Mouse (Mus musculus) liver, postnatal 0 days (tissue): Measurements from ENCODE around the gene Spag8. TPM values are rescaled to one million over a fixed set of nuclear protein-coding genes. Genes with fewer than 3 reads are reported as not detected.

ENCODE experiments used
- ATAC-seq: fragments of 200-750 bp; cut with Nextera tagmentation; 2 replicates; pipeline ENCODE4 v1.8.0; 2017; ENCODE audit warnings: mild to moderate bottlenecking, moderate library complexity
- DNase-seq: peaks from one replicate; pipeline ENCODE4 v3.0.0-alpha.2; 2016
- H3K27ac ChIP-seq: fragments of 300-500 bp; sonication (generic); 2 replicates; pipeline ENCODE4 v1.5.1; 2014; ENCODE audit warnings: antibody characterized with exemption, moderate library complexity, mild to moderate bottlenecking, low read depth
- H3K27me3 ChIP-seq: fragments of 300-500 bp; sonication (generic); 2 replicates; pipeline ENCODE4 v1.6.1; 2014; ENCODE audit warnings: low read length, control low read depth, mixed read lengths; ENCODE audit not compliant: insufficient read depth
- H3K36me3 ChIP-seq: fragments of 300-500 bp; sonication (generic); replicated peaks from 2 replicates; pipeline ENCODE4 v1.6.1; 2014; ENCODE audit warnings: mild to moderate bottlenecking, control low read depth, low read length, moderate library complexity, mixed read lengths; ENCODE audit not compliant: insufficient read depth
- H3K4me1 ChIP-seq: fragments of 300-500 bp; sonication (generic); 2 replicates; pipeline ENCODE4 v1.6.1; 2014; ENCODE audit warnings: antibody characterized with exemption, mild to moderate bottlenecking, control low read depth; ENCODE audit not compliant: insufficient read depth
- H3K4me2 ChIP-seq: fragments of 300-500 bp; sonication (generic); 2 replicates; pipeline ENCODE4 v1.6.1; 2014; ENCODE audit warnings: low read depth, mild to moderate bottlenecking, low read length, moderate library complexity, mixed read lengths
- H3K4me3 ChIP-seq: fragments of 300-500 bp; sonication (generic); 2 replicates; pipeline ENCODE4 v1.5.1; 2014; ENCODE audit warnings: low read depth, low read length
- H3K9ac ChIP-seq: fragments of 300-500 bp; sonication (generic); replicated peaks from 2 replicates; pipeline ENCODE4 v1.6.1; 2014; ENCODE audit warnings: mild to moderate bottlenecking, moderate library complexity
- H3K9me3 ChIP-seq: fragments of 300-500 bp; sonication (generic); 2 replicates; pipeline ENCODE4 v1.6.1; 2016; ENCODE audit warnings: mild to moderate bottlenecking, control low read depth, low read length, mixed read lengths
- CTCF ChIP-seq: sonication (generic); IDR thresholded peaks from 2 replicates; pipeline ENCODE4 v1.5.1; 2016; ENCODE audit warnings: antibody characterized with exemption, low read depth
- EP300 ChIP-seq: IDR thresholded peaks from 2 replicates; pipeline ENCODE4 v1.6.1; 2016; ENCODE audit warnings: antibody characterized with exemption, low read depth, mild to moderate bottlenecking
- WGBS: fragments of 180-500 bp; shearing (Covaris S2); extraction: QIAGEN DNeasy Blood & Tissue Kit; methylation state at CpG from one replicate; pipeline ENCODE4 v1.1.7; 2014; ENCODE audit not compliant: insufficient replicate concordance; 5-methylcytosine and 5-hydroxymethylcytosine counted together
- polyA plus RNA-seq: library from polyadenylated mRNA; unstranded; fragments of >200 nt; fragmentation: Nextera tagmentation; extraction: Ambion mirVana; gene quantifications from 2 replicates; pipeline ENCODE4 v1.2.1, GENCODE M21; 2015

Gene Spag8
- polyA plus RNA-seq, 1 experiment from 2014 or later, result not detected

DNA sequence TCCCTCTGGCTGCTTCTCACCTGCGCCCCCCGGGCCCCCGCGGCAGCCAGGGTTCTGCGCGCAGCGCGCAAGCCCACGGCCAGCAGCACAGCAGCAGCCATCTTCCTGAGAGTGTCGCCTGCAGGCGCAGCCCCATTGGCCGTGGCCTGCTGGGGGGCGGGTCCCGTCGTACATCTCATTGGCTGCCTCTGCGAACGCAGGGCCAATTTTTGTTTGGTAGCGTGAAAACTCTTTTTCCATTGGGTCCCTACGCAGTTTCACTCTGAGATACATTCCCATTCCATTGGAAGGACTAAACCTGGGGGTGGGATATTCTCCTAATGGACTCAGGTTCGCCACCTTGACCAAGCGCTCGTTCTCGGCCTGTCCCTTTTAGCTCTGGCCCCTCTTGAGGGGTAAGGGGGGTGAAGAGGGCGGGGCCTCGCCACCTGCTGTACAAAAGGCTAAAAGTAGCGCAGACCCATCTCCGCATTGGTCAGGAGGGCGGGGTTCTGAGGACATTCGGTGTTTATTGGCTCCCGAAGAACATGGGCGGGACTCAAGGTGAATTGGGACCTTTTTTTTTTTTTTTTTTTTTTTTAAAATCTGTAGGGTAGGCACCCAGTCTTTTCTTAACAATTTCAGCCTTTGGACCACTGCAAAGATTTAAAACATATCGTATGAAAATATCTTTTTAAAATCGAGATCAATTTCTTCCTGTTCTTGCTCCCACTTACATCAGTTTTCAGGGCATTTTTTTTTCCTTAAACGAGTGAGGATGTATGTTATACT, 3.1 kb upstream of the Spag8 start, which contains the start of gene Hint2:
Gene Hint2 (minus strand): TSS at position 128 of the 771 bp plus-strand sequence.
- H3K4me3 ChIP-seq, result peak within 1 kb of the TSS; percentile 93
- H3K4me1 ChIP-seq, result peaks cover 14% of the 10 kb centered on the region
- TF ChIP-seq CTCF (peak; percentile 1; the same call in 1 of the 2 replicates), EP300 (peak; percentile 64; the same call in 1 of the 2 replicates)
- H3K36me3 ChIP-seq, result no peaks in the 10 kb centered on the region
- WGBS, result 2% methylated on average over 34 of the region's 34 CpGs
- H3K4me2 ChIP-seq, result peak within 1 kb of the TSS; percentile 96
- peak within 1 kb of the TSS; percentile 97 for H3K27ac ChIP-seq
- H3K9ac ChIP-seq, result peak within 1 kb of the TSS; percentile 89
- H3K27me3 ChIP-seq, result no peaks in the 10 kb centered on the region
- ATAC-seq, result peak; percentile 96
- no peaks in the 10 kb centered on the region for H3K9me3 ChIP-seq
- DNase-seq, result peak; percentile 94

DNA sequence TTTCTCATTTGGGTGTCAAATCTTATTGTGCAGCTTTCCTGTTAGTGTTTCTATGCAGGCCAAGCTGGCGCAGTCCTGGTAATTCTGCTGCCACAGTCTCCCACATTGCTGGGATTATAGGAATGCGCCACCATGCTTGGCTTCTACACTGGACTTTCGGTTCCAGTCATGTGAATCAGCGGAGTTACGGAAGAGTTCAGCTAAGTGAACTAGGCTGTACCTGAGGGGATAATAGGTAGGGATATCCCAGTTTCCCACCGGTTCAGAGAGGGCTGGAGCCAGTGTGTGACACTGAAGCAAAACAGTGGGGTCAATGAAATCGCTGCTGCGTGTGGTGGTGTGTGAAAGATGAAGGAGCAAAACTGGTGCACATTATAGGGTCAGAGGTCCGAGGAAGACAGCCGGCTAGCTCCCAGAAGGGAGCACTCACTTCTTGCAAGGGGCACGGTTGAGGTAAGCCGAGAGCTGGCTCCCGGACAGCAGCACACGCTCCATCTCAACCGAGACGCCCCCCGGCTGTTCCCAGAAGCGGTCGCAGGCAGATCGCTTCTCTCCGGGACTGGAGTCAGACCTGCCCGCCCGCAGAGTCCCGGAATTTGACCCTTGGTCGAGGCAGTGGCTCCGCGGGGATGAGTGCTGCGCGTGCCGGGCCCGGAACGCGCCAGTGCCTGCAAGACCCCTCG, 2.4 kb upstream of the Spag8 start:
- DNase-seq (no peak), ATAC-seq (peak; percentile 40)
- Histone ChIP-seq H3K27me3 (no peaks in the 10 kb centered on the region), H3K4me3 (peak overlapping the region; percentile 93), H3K9me3 (no peaks in the 10 kb centered on the region), H3K36me3 (no peaks in the 10 kb centered on the region), H3K27ac (peak overlapping the region; percentile 97), H3K9ac (peak overlapping the region; percentile 89), H3K4me2 (peak overlapping the region; percentile 96), H3K4me1 (peaks cover 14% of the 10 kb centered on the region)
- no peak for TF ChIP-seq CTCF
- WGBS, result 8% methylated on average over 34 of the region's 34 CpGs

DNA sequence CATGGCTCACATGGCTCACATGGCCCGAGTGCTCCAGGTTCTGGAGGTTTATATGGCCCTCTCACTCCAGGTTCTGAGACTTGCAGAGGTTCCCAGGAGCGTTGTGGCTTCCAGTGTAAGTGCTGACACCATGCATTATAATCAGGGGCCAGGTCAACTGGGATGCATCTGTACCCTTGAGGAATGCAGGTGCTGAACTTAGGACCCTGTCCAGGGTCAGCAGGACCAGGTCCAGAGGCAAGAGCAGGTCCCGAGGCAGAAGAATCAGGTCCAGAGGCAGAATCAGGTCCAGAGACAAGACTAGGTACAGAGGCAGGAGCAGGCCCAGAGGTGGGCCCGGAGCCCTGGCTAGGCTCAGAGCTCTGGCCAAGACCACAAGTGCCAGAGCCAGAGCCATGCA, 668 bp downstream of the Spag8 start:
- no peaks in the 10 kb centered on the region for H3K36me3 ChIP-seq
- 82% methylated on average over 4 of the region's 4 CpGs for WGBS
- H3K27me3 ChIP-seq, result no peaks in the 10 kb centered on the region
- peaks cover 3% of the 10 kb centered on the region; the same call in 1 of the 2 replicates for H3K9me3 ChIP-seq
- no peak overlapping the region for H3K4me3 ChIP-seq
- no peak overlapping the region; the same call in 1 of the 2 replicates for H3K9ac ChIP-seq
- peaks cover 14% of the 10 kb centered on the region for H3K4me1 ChIP-seq
- DNase-seq (no peak), ATAC-seq (no peak)
- H3K27ac ChIP-seq, result no peak overlapping the region
- no peak overlapping the region for H3K4me2 ChIP-seq
- TF ChIP-seq EP300, result no peak
- TF ChIP-seq CTCF, result no peak

DNA sequence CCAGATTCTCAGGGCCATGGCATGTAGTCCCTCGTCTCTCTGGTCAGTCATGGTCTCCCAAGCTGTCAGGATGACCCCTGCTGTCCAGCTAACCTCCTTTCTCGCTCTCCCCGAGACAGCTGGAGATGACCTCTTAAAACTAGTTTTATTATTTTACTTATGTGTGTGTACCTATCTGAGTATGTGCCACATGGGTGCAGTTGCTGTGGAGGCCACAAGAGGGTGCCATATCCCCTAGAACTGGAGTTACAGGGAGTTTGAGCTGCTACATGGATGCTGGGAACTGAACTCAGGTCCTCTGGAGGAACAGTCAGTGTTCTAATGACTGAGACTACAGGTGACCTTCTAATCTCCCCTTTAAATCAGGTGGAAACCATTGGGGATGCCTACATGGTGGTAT, 3.6 kb downstream of the Spag8 start:
- Histone ChIP-seq H3K36me3 (no peaks in the 10 kb centered on the region), H3K27me3 (no peaks in the 10 kb centered on the region), H3K9ac (no peak overlapping the region), H3K4me3 (no peak overlapping the region), H3K27ac (no peak overlapping the region), H3K4me2 (no peak overlapping the region), H3K4me1 (peaks cover 4% of the 10 kb centered on the region; the same call in 1 of the 2 replicates), H3K9me3 (peaks cover 3% of the 10 kb centered on the region; the same call in 1 of the 2 replicates)
- ATAC-seq, result no peak
- WGBS, result 86% methylated on average over 3 of the region's 3 CpGs
- DNase-seq, result no peak
- no peak for TF ChIP-seq EP300
- peak; percentile 44 for TF ChIP-seq CTCF

DNA sequence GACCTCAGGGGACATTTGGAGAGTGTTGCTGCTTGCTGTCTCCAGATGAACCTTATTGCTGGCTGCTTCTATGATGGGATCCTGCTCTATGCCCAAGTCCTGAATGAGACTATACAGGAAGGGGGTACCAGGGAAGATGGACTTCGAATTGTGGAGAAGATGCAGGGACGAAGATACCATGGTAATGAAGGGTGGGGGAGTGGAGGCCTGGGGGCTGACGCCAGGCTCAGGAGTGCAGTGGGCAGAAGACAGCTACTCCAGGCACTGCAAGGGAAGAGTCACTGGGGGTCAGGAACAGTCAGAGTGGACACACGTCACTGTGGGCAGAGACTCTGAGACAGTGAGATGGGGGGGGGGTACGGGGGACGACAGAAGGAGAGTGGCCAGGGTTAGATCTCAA, 12.9 kb downstream of the Spag8 start:
- TF ChIP-seq EP300 (no peak), CTCF (no peak)
- Histone ChIP-seq H3K27ac (no peak overlapping the region), H3K9ac (no peak overlapping the region), H3K4me2 (no peak overlapping the region), H3K4me3 (no peak overlapping the region), H3K9me3 (no peaks in the 10 kb centered on the region), H3K36me3 (no peaks in the 10 kb centered on the region), H3K27me3 (no peaks in the 10 kb centered on the region), H3K4me1 (no peaks in the 10 kb centered on the region)
- WGBS, result 63% methylated on average over 6 of the region's 6 CpGs
- ATAC-seq (no peak), DNase-seq (peak; percentile 9)

DNA sequence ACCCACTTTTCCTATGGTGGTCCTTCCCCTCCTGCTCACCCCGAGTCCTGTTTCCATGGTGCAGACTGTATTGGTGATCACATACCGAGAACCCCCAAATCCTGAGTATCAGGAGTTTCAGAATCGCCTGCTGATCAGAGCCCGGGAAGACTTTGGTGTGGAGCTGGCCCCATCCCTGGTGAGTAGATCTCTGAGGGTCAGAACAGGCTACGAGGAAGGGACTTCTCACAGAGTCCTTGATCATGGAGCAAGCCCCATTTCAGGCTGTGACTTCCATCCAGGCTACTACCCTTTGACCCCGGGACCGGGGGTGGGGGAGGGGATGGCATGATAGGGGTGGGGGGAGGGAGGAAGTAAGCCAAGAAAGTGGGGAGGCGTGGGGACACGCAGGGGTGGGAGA, 13.3 kb downstream of the Spag8 start:
- TF ChIP-seq CTCF (no peak), EP300 (no peak)
- Histone ChIP-seq H3K27me3 (no peaks in the 10 kb centered on the region), H3K27ac (no peak overlapping the region), H3K4me1 (no peaks in the 10 kb centered on the region), H3K9me3 (no peaks in the 10 kb centered on the region), H3K4me3 (no peak overlapping the region), H3K9ac (no peak overlapping the region), H3K4me2 (no peak overlapping the region), H3K36me3 (no peaks in the 10 kb centered on the region)
- WGBS, result 53% methylated on average over 9 of the region's 9 CpGs
- ATAC-seq (no peak), DNase-seq (peak; percentile 11)
